Mouse (Mus musculus) ES-E14 (cell line): ENCODE data around the gene BC004004. TPM values are rescaled to one million over a fixed set of nuclear protein-coding genes. Genes with fewer than 3 reads are reported as not detected.
"Not testable (repeated sequence)": the region's sequence is repeated elsewhere in the genome, so short reads cannot be mapped to it uniquely, and the experiment has no call there.

ENCODE experiments used
- DNase-seq: peaks from one replicate; pipeline ENCODE4 v3.0.0-alpha.2; 2013; ENCODE audit warnings: low read depth, low spot score
- H3K27ac ChIP-seq: 2 replicates; pipeline ENCODE4 v1.5.1; 2012; ENCODE audit warnings: low read depth, mild to moderate bottlenecking, low read length, moderate library complexity, mixed read lengths; ENCODE audit not compliant: poor library complexity, insufficient read depth, severe bottlenecking
- H3K36me3 ChIP-seq: 2 replicates; pipeline ENCODE4 v1.6.1; 2012; ENCODE audit warnings: mild to moderate bottlenecking, low read length, moderate library complexity, mixed read lengths; ENCODE audit not compliant: control insufficient read depth, poor library complexity, insufficient read depth, severe bottlenecking
- H3K4me1 ChIP-seq, 2 experiments: fragments of 150-350 bp in 1 of 2; sonication (generic) in 1 of 2; 2 replicates each; pipeline ENCODE4 v1.6.1; 2012; ENCODE audit warnings: low read length in 2 of 2, mild to moderate bottlenecking in 1 of 2, mixed read lengths in 1 of 2; ENCODE audit not compliant: control insufficient read depth in 2 of 2, insufficient read depth in 2 of 2, poor library complexity in 1 of 2
- H3K4me3 ChIP-seq, 2 experiments: fragments of 150-350 bp in 1 of 2; sonication (generic) in 1 of 2; 2 replicates each; pipeline ENCODE4 v1.5.1; 2012; ENCODE audit warnings: low read length in 2 of 2, low read depth in 1 of 2, mild to moderate bottlenecking in 1 of 2, mixed read lengths in 1 of 2; ENCODE audit not compliant: insufficient read depth in 1 of 2, poor library complexity in 1 of 2, severe bottlenecking in 1 of 2
- H3K9ac ChIP-seq: 2 replicates; pipeline ENCODE4 v1.6.1; 2012; ENCODE audit warnings: low read depth, mild to moderate bottlenecking, low read length, mixed read lengths; ENCODE audit not compliant: poor library complexity, insufficient read depth, severe bottlenecking
- H3K9me3 ChIP-seq: fragments of 150-350 bp; sonication (generic); 2 replicates; pipeline ENCODE4 v1.6.1; 2012; ENCODE audit warnings: low read depth, mild to moderate bottlenecking, low read length; ENCODE audit not compliant: control insufficient read depth, insufficient read depth
- CHD2 ChIP-seq: IDR thresholded peaks from 2 replicates; pipeline ENCODE4 v1.6.1; 2014; ENCODE audit warnings: mild to moderate bottlenecking, low read depth, low read length, inconsistent platforms
- HCFC1 ChIP-seq: IDR thresholded peaks from 2 replicates; pipeline ENCODE4 v1.6.1; 2012; ENCODE audit warnings: low read length, inconsistent platforms, borderline replicate concordance; ENCODE audit not compliant: insufficient read depth
- MAFK ChIP-seq: IDR thresholded peaks from 2 replicates; pipeline ENCODE4 v1.6.1; 2014; ENCODE audit warnings: mild to moderate bottlenecking, low read depth, low read length, inconsistent platforms; ENCODE audit not compliant: insufficient read depth
- ZC3H11A ChIP-seq: IDR thresholded peaks from 2 replicates; pipeline ENCODE4 v1.6.1; 2012; ENCODE audit warnings: low read depth, mild to moderate bottlenecking, inconsistent platforms, low read length, borderline replicate concordance
- ZNF384 ChIP-seq: IDR thresholded peaks from 2 replicates; pipeline ENCODE4 v1.6.1; 2012; ENCODE audit warnings: low read depth, low read length, inconsistent platforms
- in situ Hi-C, 2 experiments: fragments of 600-800 bp; cut with MboI; formaldehyde crosslinking; loops; one replicate each; pipeline ENCODE4 v1.15.1; 2025; ENCODE audit warnings: low sequenced_read_pairs in 2 of 2, inconsistent platforms in 1 of 2; ENCODE audit not compliant: unreplicated experiment in 2 of 2
- total RNA-seq: library from RNA; depleted of rRNA; stranded (reverse); fragments of 300-350 nt; gene quantifications from 2 replicates; pipeline ENCODE4 v1.2.3, GENCODE M21; 2012

Gene BC004004
- total RNA-seq, 1 experiment, result 50.9 TPM

GRCm38 (mm10) chr17:29246602-29247001 is 22.0 kb upstream of the BC004004 start:
- no peak overlapping the region for H3K4me3 ChIP-seq
- H3K4me1 ChIP-seq, result peaks cover 0 to 12% of the 10 kb centered on the region in 2 experiments; a peak in 1 of 4 replicates
- peaks cover 18% of the 10 kb centered on the region for H3K36me3 ChIP-seq
- no peak overlapping the region for H3K27ac ChIP-seq
- DNase-seq, result peak; percentile 58
- H3K9ac ChIP-seq, result no peak overlapping the region
- in situ Hi-C loops, result loop anchor here in 1 of 2 experiments (5.0 to 10.0 kb wide), 2 partner anchors 69 to 202 kb away; no protein-coding TSS in a partner anchor
- H3K9me3 ChIP-seq, result no peaks in the 10 kb centered on the region
- TF ChIP-seq MAFK (no peak), ZC3H11A (peak; percentile 78; the same call in 1 of the 2 replicates)

- TF ChIP-seq CHD2, result no peak
- no peak for TF ChIP-seq HCFC1
- no peak for TF ChIP-seq MAFK
- no peak for TF ChIP-seq ZNF384
- no peak for TF ChIP-seq ZC3H11A
- no peak for DNase-seq
- H3K9me3 ChIP-seq, result no peaks in the 10 kb centered on the region
- H3K27ac ChIP-seq, result no peak overlapping the region
- in situ Hi-C loops, result loop anchor here in 1 of 2 experiments (5.0 to 10.0 kb wide), 2 partner anchors 71 to 203 kb away; no protein-coding TSS in a partner anchor
- H3K9ac ChIP-seq, result no peak overlapping the region
- peaks cover 0 to 12% of the 10 kb centered on the region in 2 experiments; a peak in 1 of 4 replicates for H3K4me1 ChIP-seq
- peaks cover 30% of the 10 kb centered on the region for H3K36me3 ChIP-seq
- H3K4me3 ChIP-seq, result no peak overlapping the region
Observed at GRCm38 (mm10) chr17:29247881-29248280, 20.7 kb upstream of the BC004004 start.

DNA sequence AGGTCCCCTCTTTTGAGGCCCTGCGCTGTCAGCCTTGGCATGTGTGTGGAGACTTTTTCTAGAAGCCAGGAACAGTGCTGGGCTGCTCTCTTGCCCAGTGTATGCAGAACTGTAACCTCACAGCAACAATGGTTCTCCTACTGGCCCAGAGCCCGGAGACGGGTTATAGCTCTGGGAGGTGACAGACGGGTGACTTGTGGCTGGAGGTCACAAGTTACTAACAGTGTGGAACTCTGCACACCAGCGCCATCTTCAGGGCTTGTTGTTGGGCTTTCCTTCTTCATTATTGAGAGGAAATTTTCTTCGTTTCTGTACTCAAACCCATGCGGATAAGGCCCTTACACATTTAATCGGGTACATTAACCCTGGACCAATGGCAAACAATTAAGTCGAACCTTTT is 19.1 kb upstream of the BC004004 start:
- Histone ChIP-seq H3K9ac (no peak overlapping the region), H3K27ac (no peak overlapping the region), H3K36me3 (peaks cover 41% of the 10 kb centered on the region), H3K4me1 (peaks cover 0 to 10% of the 10 kb centered on the region in 2 experiments; a peak in 1 of 4 replicates), H3K4me3 (no peak overlapping the region), H3K9me3 (no peaks in the 10 kb centered on the region)
- DNase-seq, result no peak
- in situ Hi-C loops, result loop anchor here in 1 of 2 experiments (5.0 to 10.0 kb wide), 2 partner anchors 72 to 205 kb away; no protein-coding TSS in a partner anchor
- TF ChIP-seq MAFK, result no peak
- TF ChIP-seq ZC3H11A, result no peak
- TF ChIP-seq ZNF384, result no peak
- no peak for TF ChIP-seq HCFC1
- TF ChIP-seq CHD2, result no peak

DNA sequence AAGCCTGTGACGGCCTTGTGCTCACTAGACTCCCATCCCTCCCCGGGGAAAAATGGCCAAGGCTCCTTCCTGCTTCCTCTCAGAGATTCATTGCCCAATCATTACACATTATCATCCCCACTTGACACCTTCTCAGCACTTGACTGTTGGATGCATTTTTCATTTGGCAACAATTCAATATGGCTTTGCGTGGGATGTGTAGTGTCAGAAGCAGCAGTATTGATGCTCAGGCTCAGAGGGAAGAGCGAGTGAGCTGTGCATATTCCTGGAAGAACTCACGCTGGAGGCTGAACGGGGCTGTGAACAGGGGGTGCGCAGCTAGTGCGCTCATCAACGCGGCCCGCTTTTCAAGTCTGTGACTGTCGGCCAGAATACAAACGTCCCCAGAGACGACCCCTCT is 17.6 kb upstream of the BC004004 start:
- H3K4me1 ChIP-seq, in situ Hi-C loops, H3K4me3 ChIP-seq, H3K9me3 ChIP-seq, H3K27ac ChIP-seq, DNase-seq, H3K9ac ChIP-seq: not testable (repeated sequence)
- H3K36me3 ChIP-seq, result peaks cover 47% of the 10 kb centered on the region
